Mouse (Mus musculus) left cerebral cortex, adult 2 months (tissue): Measurements from ENCODE around the gene Nrf1. TPM values are rescaled to one million over a fixed set of nuclear protein-coding genes. Genes with fewer than 3 reads are reported as not detected.

Experiments used
- DNase-seq, 2 experiments: peaks; one replicate each; pipeline ENCODE4 v3.0.0; 2021 to 2022; ENCODE audit warnings: low spot score in 2 of 2, mixed read lengths in 1 of 2; ENCODE audit errors: extremely low spot score in 1 of 2
- H3K27ac ChIP-seq: fragments of 200-600 bp; 2 replicates; pipeline ENCODE4 v1.8.1; 2022
- H3K4me3 ChIP-seq: fragments of 200-600 bp; 2 replicates; pipeline ENCODE4 v1.8.1; 2022
- CTCF ChIP-seq: fragments of 200-600 bp; IDR thresholded peaks from 2 replicates; pipeline ENCODE4 v1.8.1; 2022; ENCODE audit warnings: antibody characterized with exemption, mild to moderate bottlenecking, moderate library complexity
- intact Hi-C: fragments of 180-260 bp; cut with DNase I; formaldehyde crosslinking; loops from one replicate; pipeline ENCODE4 v1.15.1; 2025
- long read RNA-seq, 2 experiments: library from polyadenylated mRNA; stranded (forward); transcript quantifications; one replicate each; pipeline ENCODE4 v2.0.0; 2021; ENCODE audit warnings: borderline mapping rate in 2 of 2
- total RNA-seq, 2 experiments: library from RNA; stranded (reverse); gene quantifications; 2 replicates each; pipeline ENCODE4 v1.2.3; 2021

Gene Nrf1
- 10 to 100 TPM; 21.7 to 24.2 TPM for total RNA-seq
- long read RNA-seq, experiment 1, transcript Nrf1-211 (12 exons, 3,584 nt): minor isoform, 6 of 23 reads
- long read RNA-seq, experiment 1, transcript Nrf1-210 (12 exons, 3,295 nt): major isoform, 12 of 23 reads
- long read RNA-seq, experiment 1, partial matches to known transcripts: 1 of 23 reads
- long read RNA-seq, experiment 1, other reads (novel, unspliced or antisense): 3 of 23 reads
- long read RNA-seq, experiment 2, transcript Nrf1-211 (12 exons, 3,584 nt): major isoform, 9 of 28 reads
- long read RNA-seq, experiment 2, transcript Nrf1-210 (12 exons, 3,295 nt): major isoform, 9 of 28 reads
- long read RNA-seq, experiment 2, partial matches to known transcripts: 0 of 28 reads
- long read RNA-seq, experiment 2, other reads (novel, unspliced or antisense): 8 of 28 reads

DNA sequence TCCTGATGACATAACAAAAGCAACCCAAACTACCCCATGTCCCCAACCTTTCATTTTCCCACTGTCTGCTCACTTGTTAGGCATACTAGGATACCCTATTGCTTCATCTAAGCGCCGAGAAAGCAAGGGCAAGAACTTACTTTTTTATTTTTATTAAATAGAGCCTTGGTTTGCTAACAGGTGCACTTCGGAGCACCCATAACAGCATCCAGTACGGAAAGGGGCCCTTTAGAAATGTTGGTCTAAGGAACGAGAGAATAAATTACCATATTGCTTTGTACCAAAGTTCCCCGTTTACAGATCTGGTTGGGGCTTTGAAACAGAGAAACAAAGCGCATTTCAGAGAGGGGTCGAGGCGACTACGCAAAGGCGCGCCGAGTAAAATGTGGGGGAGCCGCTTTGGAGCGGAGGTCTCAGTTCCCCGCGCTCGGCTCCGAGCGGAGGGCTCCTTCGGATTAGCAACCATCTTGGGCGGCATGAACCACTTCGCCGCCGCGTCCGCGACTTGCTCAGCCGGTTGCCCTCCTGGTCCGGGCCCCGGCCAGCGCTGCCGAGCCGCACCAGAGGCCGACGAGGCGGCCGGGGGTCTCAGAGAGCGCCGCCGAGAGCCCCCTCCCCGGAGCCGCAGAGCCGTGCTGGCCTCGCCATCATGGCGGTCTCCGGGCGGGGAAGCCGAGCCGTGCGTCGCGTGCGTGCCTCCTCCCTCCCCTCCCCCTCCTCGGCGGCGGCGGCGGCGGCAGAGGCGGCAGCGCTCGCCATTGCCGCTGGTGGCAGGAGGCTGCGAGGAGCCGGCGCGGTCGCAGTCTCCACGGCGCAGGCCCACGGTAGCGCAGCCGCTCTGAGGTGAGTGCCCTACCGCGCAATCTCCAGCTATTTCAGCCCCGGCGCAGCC, at the start of gene Nrf1:
Nrf1 (plus strand) TSS at position 718 of the 892 bp plus-strand sequence.
- DNase-seq: peak; percentile 95 to 96
- Histone ChIP-seq H3K27ac (peak within 1 kb of the TSS; percentile 100), H3K4me3 (peak within 1 kb of the TSS; percentile 78)
- intact Hi-C loops: loop anchor here (2.0 to 5.0 kb wide), 3 partner anchors 33 to 280 kb away; partner anchors contain the start of genes Ahcyl2 and Strip2
- TF ChIP-seq CTCF: peak; percentile 42

DNA sequence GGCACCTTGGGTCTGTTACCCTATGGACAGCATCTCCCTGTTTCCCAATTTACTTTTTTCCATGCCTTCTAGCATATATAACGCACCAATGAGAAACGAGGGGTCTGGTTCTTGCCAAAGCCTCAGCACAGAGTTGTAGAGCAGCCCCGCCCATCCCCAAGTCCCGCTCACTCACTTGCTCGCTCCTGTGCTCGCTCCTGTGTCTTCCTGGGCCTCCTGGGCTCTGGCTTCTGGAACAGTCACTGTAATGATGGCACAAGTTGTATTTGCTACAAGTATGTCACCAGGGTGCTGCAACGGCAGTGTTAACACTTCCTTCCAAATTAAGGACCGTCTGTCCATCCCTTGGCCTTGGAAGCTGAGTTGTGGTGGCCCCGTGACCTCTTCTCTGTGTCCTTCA, 49.6 kb upstream of the Nrf1 start:
- peak; percentile 14; the same call in 1 of the 2 replicates for TF ChIP-seq CTCF
- H3K27ac ChIP-seq: no peak overlapping the region
- no peak overlapping the region for H3K4me3 ChIP-seq
- no peak for DNase-seq
- intact Hi-C loops: no loop called here

DNA sequence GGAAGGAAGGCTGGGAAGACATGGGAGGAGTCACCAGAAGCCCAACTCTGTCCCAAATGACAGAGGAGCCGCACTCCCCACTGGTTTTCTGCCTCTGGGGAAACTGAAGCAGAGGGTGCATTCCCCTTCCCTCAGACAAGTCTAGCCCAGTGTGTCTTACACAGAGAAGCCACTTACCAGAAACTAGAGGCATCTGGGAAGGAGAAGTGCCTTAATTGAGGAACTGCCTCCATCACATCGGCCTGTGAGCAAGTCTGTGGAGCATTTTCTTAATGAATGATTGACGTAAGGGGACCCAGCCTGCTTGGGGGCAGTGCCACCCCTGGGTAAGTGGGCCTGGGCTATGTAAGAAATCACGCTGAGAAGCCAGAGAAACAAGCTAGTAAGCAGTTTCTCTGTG, 49.0 kb upstream of the Nrf1 start:
- H3K4me3 ChIP-seq: no peak overlapping the region
- no peak for DNase-seq
- no peak for TF ChIP-seq CTCF
- H3K27ac ChIP-seq: no peak overlapping the region
- intact Hi-C loops: no loop called here

DNA sequence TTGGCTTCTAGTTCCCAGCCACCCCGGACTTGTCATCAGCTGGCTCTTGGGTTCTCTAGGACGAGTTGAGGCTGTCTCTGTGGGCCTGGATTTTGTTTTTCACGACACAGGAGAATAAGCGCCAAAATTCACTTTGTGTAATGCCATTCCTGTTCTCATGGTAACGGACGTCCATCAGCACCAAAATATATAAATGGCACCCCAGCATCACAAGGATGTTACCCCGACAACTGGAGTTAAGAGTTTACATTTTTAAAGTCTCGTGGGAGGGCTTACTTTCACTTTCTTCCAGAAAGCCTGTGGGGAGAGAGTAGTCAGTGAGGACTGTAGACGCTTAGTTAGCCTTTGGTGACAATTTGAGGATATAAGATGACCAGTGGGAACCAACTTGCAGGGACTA, 45.2 kb upstream of the Nrf1 start:
- Histone ChIP-seq H3K4me3 (no peak overlapping the region), H3K27ac (no peak overlapping the region)
- no peak for TF ChIP-seq CTCF
- intact Hi-C loops: no loop called here
- no peak for DNase-seq

DNA sequence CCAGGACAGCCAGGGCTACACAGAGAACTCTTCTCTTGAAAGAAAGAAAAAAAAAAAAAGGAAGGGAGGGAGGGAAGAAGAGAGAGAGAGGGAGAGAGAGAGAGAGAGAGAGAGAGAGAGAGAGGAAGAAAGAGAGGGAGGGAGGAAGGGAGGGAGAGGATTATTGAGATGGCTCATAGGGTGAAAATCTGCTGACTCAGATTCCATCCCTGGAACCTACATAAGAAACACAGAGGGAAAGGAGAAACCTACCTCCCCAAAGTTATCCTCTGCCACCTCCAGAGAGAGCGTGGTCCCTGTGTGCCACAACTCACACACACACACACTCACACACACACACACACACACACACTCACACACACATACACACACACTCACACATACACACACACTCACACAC, 41.9 kb upstream of the Nrf1 start:
- intact Hi-C loops: no loop called here
- no peak for DNase-seq
- Histone ChIP-seq H3K4me3 (no peak overlapping the region), H3K27ac (no peak overlapping the region)
- no peak for TF ChIP-seq CTCF

DNA sequence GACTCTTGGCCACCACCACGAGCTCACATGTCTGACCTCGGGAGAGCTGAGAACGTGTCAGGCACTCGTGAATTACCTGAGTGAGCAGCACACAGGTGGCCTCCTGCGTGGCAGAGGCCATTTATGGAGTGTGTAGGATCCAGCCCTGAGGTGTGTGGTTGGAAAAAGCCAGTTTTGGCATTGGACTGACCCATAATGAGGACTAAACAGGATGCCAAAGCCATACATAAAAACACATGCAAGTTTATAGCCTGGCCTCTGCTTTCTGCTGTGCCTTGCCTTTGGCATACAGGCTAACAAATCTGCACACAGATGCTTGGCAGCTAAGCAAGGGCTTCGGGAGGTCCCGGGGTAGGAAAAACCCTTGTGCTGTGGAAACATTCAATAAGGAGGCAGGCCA, 38.6 kb upstream of the Nrf1 start:
- intact Hi-C loops: no loop called here
- H3K27ac ChIP-seq: no peak overlapping the region
- H3K4me3 ChIP-seq: no peak overlapping the region
- no peak for TF ChIP-seq CTCF
- DNase-seq: no peak

DNA sequence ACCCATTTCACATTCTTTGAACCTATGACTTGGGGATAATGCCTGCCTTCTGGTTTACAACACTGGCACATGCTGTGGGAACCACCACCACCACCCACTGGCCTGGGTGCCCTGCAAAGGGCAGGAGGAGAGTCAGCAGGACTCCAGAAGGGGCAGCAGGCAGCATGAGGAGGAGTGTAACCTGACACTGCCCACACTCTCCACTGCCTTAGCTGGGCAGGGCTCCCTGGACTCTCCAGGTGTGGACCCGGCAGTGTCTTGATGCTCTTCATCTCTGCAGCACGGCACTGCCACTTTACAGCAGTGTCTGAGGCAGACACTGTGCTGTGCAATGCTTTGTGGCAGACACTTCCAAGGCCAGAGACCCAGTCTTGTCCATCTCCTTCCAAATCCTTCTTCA, 34.3 kb upstream of the Nrf1 start:
- no peak for TF ChIP-seq CTCF
- no peak for DNase-seq
- no peak overlapping the region for H3K4me3 ChIP-seq

DNA sequence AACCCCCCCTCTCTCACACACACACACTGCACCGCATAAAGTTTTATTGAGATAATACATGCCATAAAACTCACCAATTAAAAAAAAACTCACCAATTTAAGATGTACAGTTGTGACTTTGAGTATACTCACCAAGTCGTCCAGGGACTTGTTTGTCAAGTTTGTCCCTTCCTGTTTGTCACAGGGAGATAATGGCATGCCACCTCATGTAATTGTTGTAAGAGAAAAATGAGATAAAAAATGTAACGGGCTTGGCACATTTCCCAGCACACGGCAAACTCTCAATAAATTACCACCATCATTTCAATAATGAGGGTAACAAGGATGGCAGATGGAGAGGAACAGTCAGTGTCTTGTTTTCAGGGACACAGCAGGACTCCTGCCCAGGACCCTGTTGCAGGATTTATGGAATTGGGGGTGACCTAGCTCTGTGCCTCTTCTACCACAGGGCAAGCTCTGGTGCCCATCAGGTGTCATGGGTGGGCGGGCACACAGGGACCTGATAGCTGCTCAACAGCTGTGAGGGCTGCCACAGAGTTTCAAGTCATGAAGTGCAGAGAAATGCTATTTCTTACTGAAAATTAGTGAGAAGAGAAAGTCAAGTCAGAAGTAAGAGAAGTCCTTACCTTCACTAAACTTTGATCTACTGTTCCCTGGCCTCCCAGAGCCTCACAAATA, 33.5 kb upstream of the Nrf1 start:
- no peak for TF ChIP-seq CTCF
- H3K27ac ChIP-seq: no peak overlapping the region
- intact Hi-C loops: no loop called here
- H3K4me3 ChIP-seq: no peak overlapping the region
- no peak for DNase-seq

More for the DNA sequence above, 34.3 kb upstream of the Nrf1 start:
- intact Hi-C loops: no loop called here
- H3K27ac ChIP-seq: no peak overlapping the region

DNA sequence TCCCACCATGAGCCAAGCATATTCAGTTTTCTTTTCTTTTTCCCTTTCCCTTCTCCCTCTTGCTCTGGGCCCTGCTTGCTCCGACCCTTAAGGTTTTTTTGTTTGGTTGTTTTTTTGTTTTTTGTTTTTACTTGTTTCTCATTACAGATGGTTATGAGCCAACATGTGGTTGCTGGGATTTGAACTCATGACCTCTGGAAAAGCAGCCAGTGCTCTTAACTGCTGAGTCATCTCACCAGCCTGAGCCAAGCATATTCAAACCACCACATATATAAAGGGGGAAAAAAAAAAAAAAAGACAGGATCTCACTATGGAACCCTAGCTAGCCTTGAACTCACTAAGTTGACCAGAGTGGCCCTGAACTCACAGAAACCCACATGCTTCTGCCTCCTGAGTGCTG, 26.5 kb upstream of the Nrf1 start:
- no peak for TF ChIP-seq CTCF
- H3K27ac ChIP-seq: no peak overlapping the region
- H3K4me3 ChIP-seq: no peak overlapping the region
- no peak for DNase-seq
- intact Hi-C loops: no loop called here

DNA sequence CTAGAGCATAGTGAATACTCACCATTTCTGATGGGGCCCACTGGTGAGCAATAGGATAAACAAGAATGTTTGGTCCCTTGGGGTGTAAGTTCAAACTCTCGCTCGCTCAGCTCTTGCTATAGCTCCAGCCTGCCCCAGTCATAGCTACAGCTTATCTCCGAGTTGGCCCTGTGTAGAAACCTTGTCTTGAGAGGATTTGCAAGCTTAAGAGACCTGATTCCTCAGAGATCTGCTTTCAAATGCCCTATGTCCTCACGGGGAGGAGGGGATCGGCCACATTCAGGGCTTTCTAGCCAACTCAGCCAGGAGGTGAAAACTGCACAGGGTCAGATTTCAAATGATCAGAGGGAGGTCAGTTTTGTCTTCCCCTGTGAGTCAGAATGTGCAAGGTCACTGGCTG, 26.1 kb upstream of the Nrf1 start:
- no peak overlapping the region for H3K27ac ChIP-seq
- intact Hi-C loops: no loop called here
- DNase-seq: no peak
- TF ChIP-seq CTCF: no peak
- no peak overlapping the region for H3K4me3 ChIP-seq

DNA sequence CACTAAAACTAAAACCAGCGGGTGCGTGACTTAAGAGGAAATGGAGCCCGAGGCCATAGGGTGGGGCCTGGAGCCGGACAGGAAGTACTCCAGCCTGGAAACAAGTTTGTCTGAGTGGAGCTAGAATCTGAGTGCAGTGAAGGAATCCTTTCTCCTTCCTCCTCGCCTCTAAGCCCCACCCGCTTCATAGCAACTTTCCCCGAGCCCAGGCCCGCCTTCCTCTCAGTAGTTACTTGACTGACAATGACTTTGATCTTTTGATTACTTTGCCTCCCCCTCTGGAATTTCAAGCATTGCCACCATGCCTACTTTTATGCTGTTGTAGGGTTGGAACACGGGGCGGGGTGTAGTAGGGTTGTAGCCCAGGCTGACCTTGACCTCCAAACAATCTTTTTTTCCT, 21.0 kb upstream of the Nrf1 start:
- no peak for TF ChIP-seq CTCF
- intact Hi-C loops: no loop called here
- DNase-seq: no peak
- Histone ChIP-seq H3K4me3 (no peak overlapping the region), H3K27ac (no peak overlapping the region)

DNA sequence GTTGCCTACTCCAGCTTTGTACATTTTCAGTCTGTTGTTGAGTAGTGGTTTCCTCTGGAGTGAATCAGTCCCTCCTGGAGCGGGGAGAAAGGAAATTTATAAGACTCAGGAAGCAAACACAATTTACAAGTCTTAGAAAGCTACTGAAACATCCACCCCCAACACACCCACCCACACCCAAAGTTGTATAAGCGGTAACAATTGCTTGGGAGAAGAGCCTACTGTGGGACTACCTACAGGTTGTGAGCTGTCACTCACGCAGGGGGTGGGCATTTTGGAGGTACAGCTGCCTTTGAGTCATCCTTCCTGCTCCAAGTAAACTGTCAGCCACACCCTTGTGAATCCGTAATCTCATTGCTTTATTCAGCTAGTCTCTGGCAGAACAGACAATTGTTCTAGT, 19.4 kb upstream of the Nrf1 start:
- Histone ChIP-seq H3K4me3 (no peak overlapping the region), H3K27ac (no peak overlapping the region)
- peak in 1 of 2 experiments; percentile 24 for DNase-seq
- no peak for TF ChIP-seq CTCF
- intact Hi-C loops: no loop called here
